Mouse (Mus musculus) ovary, adult 2 months (tissue): ENCODE results near the gene Tmem87b. TPM values are rescaled to one million over a fixed set of nuclear protein-coding genes. Genes with fewer than 3 reads are reported as not detected.

Experiments used
- polyA plus RNA-seq: library from polyadenylated mRNA; depleted of rRNA; stranded (reverse); fragments of >200 nt; gene quantifications from 2 replicates; pipeline ENCODE4 v1.2.3, GENCODE M21; 2012; rRNA removed

Gene Tmem87b
- 14.2 and 15.5 TPM in 2 replicates for polyA plus RNA-seq

GRCm38 (mm10) chr2:128817786-128818681 lies at the start of gene Tmem87b:
Gene Tmem87b (plus strand): TSS chr2:128818118.

DNA sequence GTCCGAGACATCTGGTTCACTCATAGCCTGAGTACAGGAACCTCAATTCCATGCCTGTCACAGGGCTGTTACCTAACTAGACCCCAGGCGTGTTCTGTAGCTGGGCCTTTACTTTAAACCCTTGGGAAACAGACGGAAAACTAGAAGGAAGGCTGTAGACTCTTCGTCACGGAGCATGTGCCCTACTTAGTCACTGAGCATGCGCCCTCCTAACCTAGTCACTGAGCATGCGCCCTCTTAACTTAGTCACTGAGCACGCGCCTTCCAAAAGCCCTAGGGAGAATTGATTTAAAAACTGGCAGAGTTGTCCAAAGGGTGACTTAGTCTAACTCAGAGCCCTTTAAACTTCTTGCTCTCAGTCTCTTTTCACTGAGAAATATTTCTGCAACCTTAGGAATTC lies 44.7 kb downstream of the Tmem87b start, which contains the start of gene Fbln7:
Gene Fbln7, plus strand, starts transcription at position 346 of the 400 bp plus-strand sequence.

Other genes starting within 250 kb of the Tmem87b start
- not detected in 2 replicates for gene Spdye4c, start 226.9 kb upstream of the Tmem87b start, polyA plus RNA-seq
- gene Anapc1, start 130.7 kb upstream of the Tmem87b start, polyA plus RNA-seq, result 37.7 and 54.2 TPM in 2 replicates
- gene Mertk, start 119.2 kb upstream of the Tmem87b start, polyA plus RNA-seq, result 2.5 and 3.2 TPM in 2 replicates
- gene Fbln7, start 44.9 kb downstream of the Tmem87b start, polyA plus RNA-seq, result 5.8 and 7.6 TPM in 2 replicates
- gene Zc3h8, start 126.0 kb downstream of the Tmem87b start, polyA plus RNA-seq, result 1.3 and 1.4 TPM in 2 replicates
- gene Zc3h6, start 149.3 kb downstream of the Tmem87b start, polyA plus RNA-seq, result 1.5 and 1.6 TPM in 2 replicates
- 6.0 and 6.2 TPM in 2 replicates for gene Gm10762, start 149.6 kb downstream of the Tmem87b start, polyA plus RNA-seq
- gene Vinac1, start 230.1 kb downstream of the Tmem87b start, polyA plus RNA-seq, result 0.26 and 0.28 TPM in 2 replicates
- 10.4 and 11.3 TPM in 2 replicates for gene Ttl, start 247.8 kb downstream of the Tmem87b start, polyA plus RNA-seq